Mouse (Mus musculus) limb, embryonic 11.5 days (tissue): ENCODE data around the gene Poglut1. TPM values are rescaled to one million over a fixed set of nuclear protein-coding genes. Genes with fewer than 3 reads are reported as not detected.

ENCODE experiments used
- ATAC-seq: fragments of 200-750 bp; cut with Nextera tagmentation; 2 replicates; pipeline ENCODE4 v1.8.0; 2017; ENCODE audit warnings: low read depth; ENCODE audit not compliant: insufficient number of reproducible peaks, low FRiP score, low TSS enrichment
- DNase-seq: peaks from one replicate; pipeline ENCODE4 v3.0.0-alpha.2; 2015; ENCODE audit warnings: low spot score
- H3K27ac ChIP-seq: fragments of 300-500 bp; sonication (generic); replicated peaks from 2 replicates; pipeline ENCODE4 v1.5.1; 2014; ENCODE audit warnings: low read depth, mild to moderate bottlenecking, low read length
- H3K27me3 ChIP-seq: fragments of 300-500 bp; sonication (generic); 2 replicates; pipeline ENCODE4 v1.6.1; 2014; ENCODE audit warnings: mild to moderate bottlenecking, low read length, mixed read lengths; ENCODE audit not compliant: control insufficient read depth, insufficient read depth
- H3K36me3 ChIP-seq: fragments of 300-500 bp; sonication (generic); 2 replicates; pipeline ENCODE4 v1.6.1; 2014; ENCODE audit warnings: mild to moderate bottlenecking, low read length, moderate library complexity, mixed read lengths; ENCODE audit not compliant: control insufficient read depth, insufficient read depth
- H3K4me1 ChIP-seq: fragments of 300-500 bp; sonication (generic); 2 replicates; pipeline ENCODE4 v1.6.1; 2014; ENCODE audit warnings: low read length, mixed read lengths; ENCODE audit not compliant: control insufficient read depth, insufficient read depth
- H3K4me2 ChIP-seq: fragments of 300-500 bp; sonication (generic); 2 replicates; pipeline ENCODE4 v1.6.1; 2014; ENCODE audit warnings: low read depth, mild to moderate bottlenecking, moderate library complexity; ENCODE audit not compliant: severe bottlenecking
- H3K4me3 ChIP-seq: fragments of 300-500 bp; sonication (generic); 2 replicates; pipeline ENCODE4 v1.5.1; 2014; ENCODE audit warnings: low read depth, low read length
- H3K9ac ChIP-seq: fragments of 300-500 bp; sonication (generic); 2 replicates; pipeline ENCODE4 v1.6.1; 2014; ENCODE audit warnings: mild to moderate bottlenecking, low read length
- H3K9me3 ChIP-seq: fragments of 300-500 bp; sonication (generic); 2 replicates; pipeline ENCODE4 v1.6.1; 2016; ENCODE audit warnings: low read length; ENCODE audit not compliant: control insufficient read depth
- WGBS: fragments of 180-500 bp; shearing (Covaris S2); extraction: QIAGEN DNeasy Blood & Tissue Kit; methylation state at CpG from one replicate; pipeline ENCODE4 v1.1.7; 2014; 5-methylcytosine and 5-hydroxymethylcytosine counted together
- polyA plus RNA-seq: library from polyadenylated mRNA; unstranded; fragments of >200 nt; fragmentation: Nextera tagmentation; extraction: Ambion mirVana; gene quantifications from 2 replicates; pipeline ENCODE4 v1.2.1, GENCODE M21; 2014

The Poglut1 gene
- 72.9 and 78.9 TPM in 2 replicates for polyA plus RNA-seq

DNA sequence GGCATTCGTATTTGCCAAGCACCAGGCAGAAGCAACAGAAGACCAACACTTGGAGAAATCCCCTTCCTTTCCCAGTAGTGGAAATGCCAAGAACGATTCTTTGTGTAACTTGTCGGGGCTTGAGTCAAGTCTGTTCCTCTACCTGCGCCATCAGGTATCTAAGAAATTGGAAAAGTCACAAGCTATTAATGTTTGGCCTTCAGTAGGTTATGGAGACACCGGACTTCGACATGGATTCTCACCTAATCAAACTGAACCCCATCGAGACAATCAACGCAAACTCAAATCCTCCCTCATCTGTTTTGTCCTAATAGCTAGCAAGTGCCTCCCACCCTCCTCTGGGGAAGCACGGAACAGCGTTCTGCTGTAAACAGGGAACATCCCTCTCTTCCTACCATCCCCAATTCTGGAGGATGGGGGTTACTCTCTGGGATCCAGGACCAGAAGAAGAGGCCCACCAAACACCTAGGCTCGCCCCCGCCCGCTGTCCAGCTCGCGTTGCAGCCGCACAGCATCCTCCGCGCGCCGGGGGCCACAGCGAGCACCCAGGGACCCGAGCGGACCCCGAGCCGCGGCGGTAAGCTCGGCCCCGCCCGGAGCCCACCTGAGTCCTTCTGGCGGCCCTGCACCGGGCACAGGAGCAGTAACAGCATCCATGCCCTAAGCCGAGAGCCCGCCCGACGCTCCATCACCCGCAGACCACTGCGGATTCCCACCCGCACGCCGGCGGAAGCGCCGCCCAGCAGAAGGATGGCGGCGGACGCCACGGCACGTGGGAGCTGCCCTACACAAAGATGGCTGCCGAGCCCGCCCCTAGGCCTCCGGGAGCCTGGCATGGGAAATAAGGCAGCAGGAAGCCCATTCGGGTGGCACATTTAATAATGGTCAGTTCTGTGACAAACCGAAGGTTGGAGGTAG, at the start of gene Poglut1:
Gene Poglut1, minus strand, starts transcription at position 780 of the 918 bp plus-strand sequence.
- 3% methylated on average over 54 of the region's 54 CpGs for WGBS

DNA sequence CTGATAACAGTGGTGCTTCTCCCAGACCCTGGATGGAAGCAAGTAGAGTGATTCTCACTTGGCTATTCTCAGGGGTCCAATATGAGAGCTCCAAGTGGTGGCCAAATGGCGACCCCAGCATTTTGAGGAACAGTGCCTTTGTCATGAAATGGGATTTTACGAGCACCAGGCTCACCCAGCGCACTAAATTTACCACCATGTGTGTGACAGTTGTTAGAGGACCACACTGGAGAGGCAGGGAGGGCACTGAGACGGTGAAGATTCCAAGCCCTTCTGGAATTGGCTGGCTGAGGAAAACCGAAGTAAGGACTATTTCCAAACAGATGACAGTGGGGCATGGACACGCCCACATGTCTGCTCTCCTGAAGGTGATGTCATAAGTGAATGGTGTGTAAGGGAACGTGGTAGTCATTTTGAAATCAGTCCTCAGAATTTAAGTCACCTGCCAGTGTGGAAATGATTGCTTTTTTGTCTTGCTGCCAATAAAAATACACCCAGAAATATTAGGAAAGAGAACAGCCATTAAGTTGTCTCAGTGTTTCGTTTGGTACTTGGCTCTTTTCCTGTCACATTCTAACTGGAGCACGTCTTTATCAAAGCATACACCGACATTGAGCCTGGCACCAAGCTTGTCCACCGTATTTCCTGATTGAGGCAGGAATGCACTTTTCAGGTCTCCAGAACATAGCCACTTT, 49.1 kb upstream of the Poglut1 start:
- H3K36me3 ChIP-seq, result no peaks in the 10 kb centered on the region
- H3K4me1 ChIP-seq, result no peaks in the 10 kb centered on the region
- ATAC-seq, result no peak
- H3K9me3 ChIP-seq, result no peaks in the 10 kb centered on the region
- H3K4me2 ChIP-seq, result no peak overlapping the region
- H3K27me3 ChIP-seq, result no peaks in the 10 kb centered on the region
- DNase-seq, result no peak
- H3K4me3 ChIP-seq, result no peak overlapping the region
- no peak overlapping the region for H3K9ac ChIP-seq
- WGBS, result 59% methylated on average over 11 of the region's 11 CpGs
- no peak overlapping the region for H3K27ac ChIP-seq

More for the DNA sequence above, at the start of gene Poglut1:
- Histone ChIP-seq H3K36me3 (no peaks in the 10 kb centered on the region), H3K4me1 (peaks cover 7% of the 10 kb centered on the region; the same call in 1 of the 2 replicates), H3K9me3 (no peaks in the 10 kb centered on the region), H3K9ac (peak within 1 kb of the TSS; percentile 93), H3K4me3 (peak within 1 kb of the TSS; percentile 80), H3K4me2 (peak within 1 kb of the TSS; percentile 74), H3K27me3 (no peaks in the 10 kb centered on the region), H3K27ac (no peak within 1 kb of the TSS; the same call in 1 of the 2 replicates)
- peak; percentile 85 for DNase-seq
- peak; percentile 92 for ATAC-seq

DNA sequence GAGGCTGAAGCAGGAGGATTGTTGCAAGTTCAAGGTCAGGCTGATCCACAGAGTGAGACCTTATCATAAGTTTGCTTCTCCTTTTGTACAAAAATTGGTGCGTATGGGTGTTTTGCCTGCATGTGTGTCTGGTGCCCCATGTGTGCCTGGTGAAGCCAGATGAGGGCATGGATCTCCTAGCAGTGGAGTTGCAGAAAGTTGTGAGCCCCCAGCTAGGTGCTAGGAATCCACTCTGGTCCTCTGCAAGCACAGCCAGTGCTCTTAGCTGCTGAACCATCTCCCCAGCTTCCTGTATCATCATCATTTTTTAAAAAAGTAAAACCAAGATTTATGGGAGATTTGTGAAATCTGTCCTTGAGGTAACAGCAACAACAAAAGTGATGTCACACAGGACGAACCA, 46.6 kb upstream of the Poglut1 start:
- no peaks in the 10 kb centered on the region for H3K4me1 ChIP-seq
- WGBS, result 96% methylated on average over 2 of the region's 2 CpGs
- no peak overlapping the region for H3K27ac ChIP-seq
- H3K9me3 ChIP-seq, result no peaks in the 10 kb centered on the region
- H3K36me3 ChIP-seq, result no peaks in the 10 kb centered on the region; the same call in 1 of the 2 replicates
- H3K4me2 ChIP-seq, result no peak overlapping the region
- ATAC-seq (no peak), DNase-seq (no peak)
- H3K9ac ChIP-seq, result no peak overlapping the region
- no peak overlapping the region for H3K4me3 ChIP-seq
- H3K27me3 ChIP-seq, result no peaks in the 10 kb centered on the region

DNA sequence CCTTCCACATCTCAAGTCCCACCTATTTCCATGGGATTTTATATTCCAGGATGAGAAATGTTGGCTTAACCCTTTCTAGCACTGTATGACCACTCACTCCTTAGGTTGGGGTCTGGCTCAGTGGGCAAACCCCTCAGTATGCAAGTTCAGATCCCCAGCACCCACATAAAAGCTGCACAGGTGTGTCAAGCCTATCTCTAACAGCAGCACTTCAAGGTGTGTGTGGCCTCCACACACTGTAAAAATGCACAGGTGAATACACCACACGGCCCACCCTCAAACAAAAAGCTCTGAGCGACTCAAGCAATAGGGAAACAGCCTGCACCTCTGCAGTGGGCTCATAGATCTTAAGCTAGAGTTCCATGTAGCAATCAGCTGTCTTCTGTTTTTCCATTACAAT, 46.0 kb upstream of the Poglut1 start:
- ATAC-seq (no peak), DNase-seq (no peak)
- 88% methylated on average over 2 of the region's 2 CpGs for WGBS
- Histone ChIP-seq H3K9me3 (no peaks in the 10 kb centered on the region), H3K36me3 (no peaks in the 10 kb centered on the region; the same call in 1 of the 2 replicates), H3K27ac (no peak overlapping the region), H3K4me2 (no peak overlapping the region), H3K9ac (no peak overlapping the region), H3K4me1 (no peaks in the 10 kb centered on the region), H3K27me3 (no peaks in the 10 kb centered on the region), H3K4me3 (no peak overlapping the region)

DNA sequence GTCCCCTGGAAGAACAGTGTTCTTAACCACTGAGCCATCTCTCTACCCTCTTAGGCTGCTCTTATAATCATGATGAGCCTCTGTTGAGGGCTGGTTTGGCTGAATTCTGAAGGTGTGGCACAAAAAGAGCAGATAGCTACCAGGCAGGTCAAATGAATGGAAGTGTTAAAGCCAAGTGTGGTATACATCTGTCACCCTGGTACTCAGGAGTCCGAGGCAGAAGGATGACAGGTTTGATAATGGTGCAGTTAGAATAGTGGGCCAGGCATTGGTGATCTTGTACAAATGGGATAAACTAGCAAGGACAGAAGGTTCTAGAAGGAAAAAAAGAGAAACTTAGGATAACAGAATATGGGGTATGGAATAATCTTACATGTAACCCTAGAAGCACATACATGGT, 44.4 kb upstream of the Poglut1 start:
- Histone ChIP-seq H3K9me3 (no peaks in the 10 kb centered on the region), H3K36me3 (no peaks in the 10 kb centered on the region; the same call in 1 of the 2 replicates)
- 83% methylated on average over 1 of the region's 1 CpGs for WGBS

DNA sequence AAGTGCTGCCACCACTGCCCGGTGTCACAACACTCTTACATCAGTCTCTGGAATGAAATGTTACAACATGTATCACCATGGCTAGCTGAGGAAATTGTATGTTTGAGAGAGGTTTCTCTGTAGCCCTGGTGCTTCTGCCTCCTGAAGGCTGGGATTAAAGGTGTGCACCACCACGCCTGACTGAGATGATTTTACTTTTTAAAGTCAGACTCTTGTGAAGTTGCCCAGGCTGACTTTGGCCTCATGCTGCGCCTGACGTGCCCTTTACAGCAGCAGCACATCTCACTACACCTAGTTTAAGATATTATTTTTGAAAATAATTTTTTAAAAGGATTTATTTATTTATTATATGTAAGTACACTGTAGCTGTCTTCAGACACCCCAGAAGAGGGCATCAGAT, 42.9 kb upstream of the Poglut1 start:
- Histone ChIP-seq H3K27ac (no peak overlapping the region), H3K9ac (no peak overlapping the region), H3K4me2 (no peak overlapping the region), H3K36me3 (no peaks in the 10 kb centered on the region; the same call in 1 of the 2 replicates), H3K4me1 (no peaks in the 10 kb centered on the region), H3K4me3 (no peak overlapping the region), H3K9me3 (no peaks in the 10 kb centered on the region), H3K27me3 (no peaks in the 10 kb centered on the region)
- DNase-seq (no peak), ATAC-seq (no peak)
- WGBS, result 90% methylated on average over 4 of the region's 4 CpGs

More for the DNA sequence above, 44.4 kb upstream of the Poglut1 start:
- H3K4me2 ChIP-seq, result no peak overlapping the region
- H3K4me3 ChIP-seq, result no peak overlapping the region
- ATAC-seq (no peak), DNase-seq (no peak)
- H3K4me1 ChIP-seq, result no peaks in the 10 kb centered on the region
- no peaks in the 10 kb centered on the region for H3K27me3 ChIP-seq
- no peak overlapping the region for H3K27ac ChIP-seq
- no peak overlapping the region for H3K9ac ChIP-seq

DNA sequence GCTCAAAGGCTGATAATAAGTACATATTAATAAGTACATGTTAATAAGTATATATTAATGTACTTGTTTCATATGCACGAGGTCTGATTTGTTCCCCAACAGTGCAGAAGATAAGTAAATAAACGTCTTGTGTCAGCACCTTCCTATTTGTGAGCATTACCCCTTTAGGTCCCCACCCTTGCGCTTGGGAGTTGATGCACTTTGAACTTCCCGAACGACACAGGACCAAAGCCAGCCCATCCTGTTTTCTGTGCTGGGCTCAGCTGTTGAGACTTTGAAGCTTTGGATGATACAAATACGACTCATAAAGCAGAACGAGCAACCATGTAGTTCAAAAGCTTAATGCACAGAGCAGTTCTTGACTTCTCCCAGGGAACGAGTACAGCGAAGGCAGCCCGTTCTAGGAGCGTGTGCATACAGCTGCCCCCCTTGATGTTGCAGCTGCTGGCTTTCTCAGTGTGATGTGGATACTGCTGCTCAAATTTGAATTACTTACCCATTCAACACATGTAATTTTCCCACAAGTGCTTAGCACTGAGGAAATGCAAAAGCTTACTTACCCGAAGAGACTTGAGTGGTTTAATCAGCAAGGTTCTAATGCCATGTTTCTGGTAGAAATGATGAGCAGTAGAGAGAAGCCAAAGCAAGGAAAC, 42.1 kb upstream of the Poglut1 start:
- Histone ChIP-seq H3K4me1 (no peaks in the 10 kb centered on the region), H3K27ac (no peak overlapping the region), H3K36me3 (no peaks in the 10 kb centered on the region; the same call in 1 of the 2 replicates), H3K4me2 (no peak overlapping the region), H3K27me3 (no peaks in the 10 kb centered on the region), H3K9me3 (no peaks in the 10 kb centered on the region), H3K9ac (no peak overlapping the region), H3K4me3 (no peak overlapping the region)
- no peak for DNase-seq
- ATAC-seq, result no peak
- WGBS, result 91% methylated on average over 12 of the region's 12 CpGs

DNA sequence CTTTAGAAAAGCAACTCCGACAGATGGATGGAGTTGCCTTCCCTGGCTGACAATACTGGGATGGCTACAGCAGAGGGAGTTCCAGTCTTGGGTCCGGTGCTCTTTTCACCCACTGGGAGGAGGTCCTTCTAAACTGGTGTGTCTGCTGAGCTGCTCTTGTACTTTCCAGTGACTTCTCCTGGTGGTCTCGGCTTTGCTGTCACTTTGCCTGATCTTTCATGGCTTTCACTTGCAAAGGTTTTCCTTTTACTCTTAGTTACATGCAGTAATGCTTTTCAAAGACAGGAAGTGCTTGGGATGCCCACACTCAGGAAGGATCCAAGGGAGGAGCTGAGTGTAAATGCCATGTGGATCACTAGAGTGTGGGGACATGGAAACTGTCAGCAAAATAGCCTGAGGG, 41.4 kb upstream of the Poglut1 start:
- Histone ChIP-seq H3K4me2 (no peak overlapping the region), H3K4me1 (no peaks in the 10 kb centered on the region), H3K9me3 (no peaks in the 10 kb centered on the region), H3K4me3 (no peak overlapping the region), H3K27ac (no peak overlapping the region), H3K27me3 (no peaks in the 10 kb centered on the region), H3K9ac (no peak overlapping the region), H3K36me3 (no peaks in the 10 kb centered on the region; the same call in 1 of the 2 replicates)
- DNase-seq, result no peak
- WGBS, result 90% methylated on average over 3 of the region's 3 CpGs
- ATAC-seq, result no peak
